ENCODE assay signal across 6 mouse cellular contexts in genomic region chr1:58339901-58340300, GRCm38 (mm10).
"Had no signal": no experiment of that assay in that cellular context is flagged by ENCODE, and none has a peak within 500 bp of the region (broad histone marks: within the 10 kb centered on the region; RNA-seq: fewer than 3 reads in every experiment).

No protein-coding gene starts in this region.

- DNase-seq: kidney, adult 9 months; kidney, postnatal 10 days; kidney, postnatal 4 days; lung, adult 18-20 months; right cerebral cortex, postnatal 14 days; thymus, postnatal 36 days had no signal
